Mouse (Mus musculus) cerebellum, postnatal 4 days (tissue): Measurements from ENCODE around the gene Scamp5.

ENCODE experiments used
- DNase-seq, 2 experiments: peaks; one replicate each; pipeline ENCODE4 v3.0.0; 2022; ENCODE audit warnings: low spot score in 2 of 2, mixed read lengths in 1 of 2

Scamp5 gene

GRCm38 (mm10) chr9:57419521-57420267 is 48.2 kb downstream of the Scamp5 start:
- DNase-seq = no peak

GRCm38 (mm10) chr9:57417341-57417740 is 50.5 kb downstream of the Scamp5 start:
- DNase-seq = peak in 1 of 2 experiments; percentile 29

- DNase-seq = no peak
These were observed 60.5 kb downstream of the Scamp5 start for GRCm38 (mm10) chr9:57407120-57407905.

GRCm38 (mm10) chr9:57406395-57406794 is 61.5 kb downstream of the Scamp5 start:
- no peak for DNase-seq

GRCm38 (mm10) chr9:57404036-57404435 is 63.8 kb downstream of the Scamp5 start:
- DNase-seq = no peak

GRCm38 (mm10) chr9:57402318-57403251 is 65.3 kb downstream of the Scamp5 start:
- DNase-seq = no peak

GRCm38 (mm10) chr9:57398773-57399172 is 69.1 kb downstream of the Scamp5 start:
- DNase-seq = no peak

GRCm38 (mm10) chr9:57392892-57393291 is 75.0 kb downstream of the Scamp5 start:
- no peak for DNase-seq
